Mouse (Mus musculus): ENCODE data around the gene Lyl1.

DNA sequence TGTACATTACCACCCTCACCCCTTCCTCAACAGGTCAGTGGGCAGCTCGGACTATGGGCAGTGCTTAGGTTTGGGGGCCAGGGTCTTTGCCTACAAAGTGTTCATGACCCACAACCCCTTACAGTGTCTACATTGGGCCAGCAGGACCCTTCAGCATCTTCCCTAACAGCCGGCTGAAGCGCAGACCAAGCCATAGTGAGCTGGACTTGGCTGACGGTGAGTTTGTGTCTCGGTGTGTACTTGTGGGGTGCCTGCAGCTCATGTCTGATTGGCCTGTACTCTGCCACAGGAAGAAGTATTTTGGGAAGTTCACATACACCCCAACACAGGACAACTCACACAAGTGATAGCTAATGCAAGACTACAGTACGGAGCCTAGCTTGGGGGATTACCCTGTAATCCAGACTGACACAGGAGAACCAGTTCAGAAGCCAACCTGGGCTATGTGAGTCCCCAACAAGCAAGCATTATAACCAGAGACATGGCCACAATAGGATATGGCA is 1.8 kb downstream of the Lyl1 start:
- no peak for TF ChIP-seq CTCF (IDR thresholded peaks at IDR 0.05; ENCODE audit: low read depth, low read length)
- TF ChIP-seq POLR2A (IDR thresholded peaks at IDR 0.05; ENCODE audit: borderline replicate concordance, low read depth, low read length), result no peak
